Mouse (Mus musculus) ES-E14 (cell line): ENCODE measurements around the gene Snx15.

Source experiments
- CHD2 ChIP-seq: IDR thresholded peaks from 2 replicates; pipeline ENCODE4 v1.6.1; 2014; ENCODE audit warnings: mild to moderate bottlenecking, low read depth, low read length, inconsistent platforms
- HCFC1 ChIP-seq: IDR thresholded peaks from 2 replicates; pipeline ENCODE4 v1.6.1; 2012; ENCODE audit warnings: low read length, inconsistent platforms, borderline replicate concordance; ENCODE audit not compliant: insufficient read depth
- MAFK ChIP-seq: IDR thresholded peaks from 2 replicates; pipeline ENCODE4 v1.6.1; 2014; ENCODE audit warnings: mild to moderate bottlenecking, low read depth, low read length, inconsistent platforms; ENCODE audit not compliant: insufficient read depth
- ZC3H11A ChIP-seq: IDR thresholded peaks from 2 replicates; pipeline ENCODE4 v1.6.1; 2012; ENCODE audit warnings: low read depth, mild to moderate bottlenecking, inconsistent platforms, low read length, borderline replicate concordance
- ZNF384 ChIP-seq: IDR thresholded peaks from 2 replicates; pipeline ENCODE4 v1.6.1; 2012; ENCODE audit warnings: low read depth, low read length, inconsistent platforms

DNA sequence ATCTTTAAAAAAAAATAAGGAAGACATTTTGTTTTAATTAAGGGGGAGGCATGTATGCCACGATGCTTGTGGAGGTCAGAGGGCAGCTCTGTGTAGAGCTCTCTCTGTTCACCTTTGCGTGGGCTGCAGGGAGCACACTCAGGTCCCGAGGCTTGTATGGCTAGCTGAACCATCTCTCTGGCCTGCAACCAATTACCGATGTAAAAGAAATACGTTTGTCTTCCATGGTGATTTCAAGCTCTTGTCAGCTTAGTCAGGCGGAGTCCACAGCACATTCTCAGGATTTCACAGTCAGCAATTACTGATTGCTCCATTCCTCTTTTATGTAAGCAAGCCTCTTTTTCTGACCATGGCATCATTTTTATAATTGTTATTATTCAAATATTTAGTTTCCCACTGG, 26.9 kb downstream of the Snx15 start:
- no peak for TF ChIP-seq HCFC1
- no peak for TF ChIP-seq CHD2
- TF ChIP-seq ZNF384 = no peak
- no peak for TF ChIP-seq MAFK
- TF ChIP-seq ZC3H11A = no peak
